Mouse (Mus musculus) embryonic facial prominence, embryonic 13.5 days (tissue): ENCODE results near the gene 4933411K16Rik. TPM values are rescaled to one million over a fixed set of nuclear protein-coding genes. Genes with fewer than 3 reads are reported as not detected.

ENCODE experiments used
- ATAC-seq: fragments of 200-750 bp; cut with Nextera tagmentation; 2 replicates; pipeline ENCODE4 v1.8.0; 2017; ENCODE audit warnings: low read depth; ENCODE audit not compliant: insufficient number of reproducible peaks, insufficient read depth, low FRiP score, low TSS enrichment
- H3K27ac ChIP-seq: fragments of 300-500 bp; sonication (generic); 2 replicates; pipeline ENCODE4 v1.5.1; 2015; ENCODE audit warnings: moderate library complexity, mild to moderate bottlenecking, inconsistent platforms
- H3K27me3 ChIP-seq: fragments of 300-500 bp; sonication (generic); 2 replicates; pipeline ENCODE4 v1.6.1; 2015; ENCODE audit warnings: mild to moderate bottlenecking, inconsistent platforms
- H3K36me3 ChIP-seq: fragments of 300-500 bp; sonication (generic); 2 replicates; pipeline ENCODE4 v1.6.1; 2015; ENCODE audit warnings: mild to moderate bottlenecking, inconsistent platforms
- H3K4me1 ChIP-seq: fragments of 300-500 bp; sonication (generic); 2 replicates; pipeline ENCODE4 v1.6.1; 2015; ENCODE audit warnings: inconsistent platforms
- H3K4me2 ChIP-seq: fragments of 300-500 bp; sonication (generic); 2 replicates; pipeline ENCODE4 v1.6.1; 2015; ENCODE audit warnings: moderate library complexity, mild to moderate bottlenecking, inconsistent platforms
- H3K4me3 ChIP-seq: fragments of 300-500 bp; sonication (generic); 2 replicates; pipeline ENCODE4 v1.5.1; 2015; ENCODE audit warnings: mild to moderate bottlenecking, inconsistent platforms
- H3K9ac ChIP-seq: fragments of 300-500 bp; sonication (generic); 2 replicates; pipeline ENCODE4 v1.6.1; 2015; ENCODE audit warnings: mild to moderate bottlenecking, inconsistent platforms
- H3K9me3 ChIP-seq: fragments of 300-500 bp; sonication (generic); 2 replicates; pipeline ENCODE4 v1.6.1; 2016; ENCODE audit warnings: inconsistent platforms
- WGBS: fragments of 180-500 bp; shearing (Covaris S2); methylation state at CpG from one replicate; pipeline ENCODE4 v1.1.7; 2015; ENCODE audit warnings: mixed read lengths; 5-methylcytosine and 5-hydroxymethylcytosine counted together
- polyA plus RNA-seq: library from polyadenylated mRNA; unstranded; fragments of >200 nt; fragmentation: Nextera tagmentation; extraction: Ambion mirVana; gene quantifications from 2 replicates; pipeline ENCODE4 v1.2.1, GENCODE M21; 2015

4933411K16Rik gene
- polyA plus RNA-seq = not detected in 2 replicates

DNA sequence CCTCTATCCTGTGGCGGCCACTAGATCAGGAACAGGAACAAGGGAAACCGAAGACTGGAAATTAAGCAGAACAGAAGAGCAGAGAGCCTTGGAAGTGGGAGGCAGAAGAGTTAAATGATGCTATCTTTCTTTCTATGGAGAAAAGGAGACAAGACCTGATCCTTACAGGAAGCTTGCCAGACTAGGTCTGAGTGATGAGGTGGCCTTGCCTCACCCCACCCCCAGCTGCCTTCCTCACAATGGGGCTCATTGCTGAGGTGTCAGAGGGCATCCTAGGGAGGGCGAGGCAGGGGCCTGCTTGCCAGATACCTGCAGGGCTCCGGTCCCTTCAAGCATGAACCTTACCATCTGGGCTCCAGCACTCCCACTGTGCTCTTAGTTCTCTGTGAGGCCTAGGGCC, at the start of gene 4933411K16Rik:
TSS of gene 4933411K16Rik (plus strand) at position 301 of the 400 bp plus-strand sequence.
- ATAC-seq = no peak
- 63% methylated on average over 4 of the region's 4 CpGs for WGBS

DNA sequence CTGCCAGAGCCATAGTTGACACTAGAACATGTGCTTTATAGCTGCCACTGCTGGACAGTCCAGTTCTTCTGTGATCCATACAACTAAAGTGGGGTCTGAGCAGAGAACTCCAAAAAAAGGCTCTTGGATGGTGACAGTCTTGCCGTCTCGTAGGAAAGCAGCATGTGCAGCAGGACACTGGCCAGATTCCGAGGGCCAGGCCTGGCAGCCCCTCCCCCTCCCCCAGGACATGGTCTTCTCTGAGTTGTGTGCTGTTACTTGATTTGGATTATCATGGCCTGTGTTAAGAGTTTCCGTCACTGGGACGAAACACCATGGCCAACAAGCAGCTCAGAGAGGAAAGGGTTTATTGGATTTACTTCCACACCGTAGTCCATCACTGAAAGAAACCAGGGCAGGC, 47.8 kb upstream of the 4933411K16Rik start:
- Histone ChIP-seq H3K27me3 (no peaks in the 10 kb centered on the region), H3K4me1 (peaks cover 60% of the 10 kb centered on the region)
- WGBS = 78% methylated on average over 6 of the region's 6 CpGs

More for the DNA sequence above, at the start of gene 4933411K16Rik:
- no peak within 1 kb of the TSS for H3K9ac ChIP-seq
- H3K4me3 ChIP-seq = no peak within 1 kb of the TSS
- H3K27me3 ChIP-seq = no peaks in the 10 kb centered on the region
- H3K36me3 ChIP-seq = no peaks in the 10 kb centered on the region
- H3K9me3 ChIP-seq = no peaks in the 10 kb centered on the region
- H3K4me1 ChIP-seq = no peaks in the 10 kb centered on the region
- no peak within 1 kb of the TSS for H3K4me2 ChIP-seq
- no peak within 1 kb of the TSS for H3K27ac ChIP-seq

DNA sequence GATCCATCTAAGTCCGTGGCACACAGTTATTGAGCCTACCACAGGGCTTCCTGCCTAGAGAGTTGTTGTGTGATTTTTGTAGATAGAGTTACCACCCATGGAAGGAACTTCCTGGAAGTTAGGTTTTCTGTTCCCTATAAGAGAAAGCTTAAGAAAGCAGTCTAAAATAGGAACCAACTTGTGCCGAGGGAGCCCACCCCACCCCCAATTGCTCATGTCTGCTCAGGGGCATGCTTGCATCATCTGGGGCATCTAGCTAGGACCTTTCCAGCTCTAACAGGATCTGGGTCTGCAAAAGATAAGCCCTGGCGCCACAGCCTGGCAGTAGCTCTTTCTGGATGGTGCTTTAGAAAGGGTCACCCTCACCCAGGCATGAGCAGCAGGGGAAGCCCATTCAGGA, 46.4 kb upstream of the 4933411K16Rik start:
- H3K4me1 ChIP-seq = peaks cover 52% of the 10 kb centered on the region
- H3K36me3 ChIP-seq = no peaks in the 10 kb centered on the region
- H3K9ac ChIP-seq = peak overlapping the region; percentile 7; the same call in 1 of the 2 replicates
- H3K27me3 ChIP-seq = no peaks in the 10 kb centered on the region
- 61% methylated on average over 3 of the region's 3 CpGs for WGBS
- H3K9me3 ChIP-seq = no peaks in the 10 kb centered on the region
- no peak for ATAC-seq
- no peak overlapping the region for H3K4me2 ChIP-seq
- H3K27ac ChIP-seq = no peak overlapping the region
- H3K4me3 ChIP-seq = no peak overlapping the region

More for the DNA sequence above, 47.8 kb upstream of the 4933411K16Rik start:
- H3K9me3 ChIP-seq = no peaks in the 10 kb centered on the region
- no peak overlapping the region for H3K4me2 ChIP-seq
- no peak overlapping the region for H3K9ac ChIP-seq
- no peak overlapping the region for H3K27ac ChIP-seq
- ATAC-seq = no peak
- H3K4me3 ChIP-seq = no peak overlapping the region
- H3K36me3 ChIP-seq = no peaks in the 10 kb centered on the region

DNA sequence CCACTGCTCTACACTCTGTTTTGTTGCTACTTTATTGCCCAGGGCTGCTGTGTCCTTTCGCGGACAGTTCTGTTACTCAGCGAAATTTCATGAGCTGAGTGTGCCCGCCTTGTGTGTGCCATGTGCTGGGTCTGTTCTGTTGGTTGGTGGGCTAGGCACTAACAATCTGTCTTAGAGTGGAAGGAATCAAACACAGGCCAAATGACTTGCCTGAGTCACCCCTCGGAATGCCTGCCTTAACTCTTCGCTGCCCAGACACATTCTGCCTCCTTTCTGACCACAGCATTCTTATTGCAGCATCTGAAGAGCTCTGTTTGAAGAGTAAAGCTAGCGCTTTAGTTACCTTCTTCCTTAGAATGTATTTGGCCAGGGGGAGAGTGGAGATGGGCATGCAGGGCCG, 45.5 kb upstream of the 4933411K16Rik start:
- no peak for ATAC-seq
- H3K27me3 ChIP-seq = no peaks in the 10 kb centered on the region
- no peak overlapping the region for H3K4me3 ChIP-seq
- no peaks in the 10 kb centered on the region for H3K36me3 ChIP-seq
- H3K4me2 ChIP-seq = no peak overlapping the region
- no peak overlapping the region for H3K9ac ChIP-seq
- peaks cover 44% of the 10 kb centered on the region for H3K4me1 ChIP-seq
- WGBS = 58% methylated on average over 8 of the region's 8 CpGs
- no peak overlapping the region for H3K27ac ChIP-seq
- no peaks in the 10 kb centered on the region for H3K9me3 ChIP-seq

DNA sequence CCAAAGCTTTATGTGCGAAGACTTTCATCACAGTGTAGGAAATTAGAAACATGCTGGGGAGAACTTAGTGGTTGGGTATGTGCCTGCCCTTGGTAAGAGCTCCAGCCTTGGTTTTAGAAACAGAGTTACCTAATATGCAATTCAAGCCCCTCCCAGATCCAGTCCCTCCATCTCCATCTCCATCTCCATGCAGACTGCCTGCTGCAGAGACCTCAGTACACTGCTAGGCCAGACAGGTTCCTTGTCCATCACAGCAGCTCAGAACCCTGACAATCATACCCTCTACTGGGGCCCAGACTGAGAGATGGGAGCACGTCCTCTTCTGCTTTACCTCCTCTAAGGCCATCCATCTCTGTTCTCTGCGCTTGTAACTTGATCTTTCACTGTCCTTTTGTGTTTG, 43.5 kb upstream of the 4933411K16Rik start:
- H3K27me3 ChIP-seq = no peaks in the 10 kb centered on the region
- no peak for ATAC-seq
- H3K27ac ChIP-seq = peak overlapping the region; percentile 72
- H3K9ac ChIP-seq = no peak overlapping the region
- no peak overlapping the region for H3K4me3 ChIP-seq
- H3K4me2 ChIP-seq = no peak overlapping the region
- WGBS = 40% methylated on average over 3 of the region's 3 CpGs
- no peaks in the 10 kb centered on the region for H3K36me3 ChIP-seq
- H3K4me1 ChIP-seq = peaks cover 42% of the 10 kb centered on the region
- no peaks in the 10 kb centered on the region for H3K9me3 ChIP-seq

DNA sequence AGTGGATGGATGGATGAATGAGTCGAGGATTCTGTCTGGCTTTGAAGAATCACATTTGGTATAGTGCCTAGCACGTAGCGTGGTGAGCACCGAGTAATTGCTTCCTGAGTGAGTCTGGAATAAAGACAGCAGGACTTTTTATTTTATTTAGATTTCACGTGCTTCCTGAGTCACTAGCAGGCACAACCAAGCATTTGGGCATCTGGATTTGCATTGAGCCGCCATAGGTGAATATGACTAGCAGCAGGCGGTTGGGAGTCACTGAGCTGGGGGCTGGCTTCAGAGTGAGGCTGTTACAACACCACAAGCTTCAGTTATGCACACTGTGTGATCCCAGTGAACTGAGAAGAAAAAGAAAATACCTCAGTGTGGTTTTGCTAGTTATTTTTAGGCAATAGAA, 43.0 kb upstream of the 4933411K16Rik start:
- Histone ChIP-seq H3K4me2 (no peak overlapping the region), H3K27ac (peak overlapping the region; percentile 72), H3K9ac (no peak overlapping the region), H3K4me3 (no peak overlapping the region), H3K4me1 (peaks cover 44% of the 10 kb centered on the region), H3K9me3 (no peaks in the 10 kb centered on the region), H3K27me3 (no peaks in the 10 kb centered on the region), H3K36me3 (no peaks in the 10 kb centered on the region)
- WGBS = 38% methylated on average over 7 of the region's 7 CpGs
- ATAC-seq = no peak

DNA sequence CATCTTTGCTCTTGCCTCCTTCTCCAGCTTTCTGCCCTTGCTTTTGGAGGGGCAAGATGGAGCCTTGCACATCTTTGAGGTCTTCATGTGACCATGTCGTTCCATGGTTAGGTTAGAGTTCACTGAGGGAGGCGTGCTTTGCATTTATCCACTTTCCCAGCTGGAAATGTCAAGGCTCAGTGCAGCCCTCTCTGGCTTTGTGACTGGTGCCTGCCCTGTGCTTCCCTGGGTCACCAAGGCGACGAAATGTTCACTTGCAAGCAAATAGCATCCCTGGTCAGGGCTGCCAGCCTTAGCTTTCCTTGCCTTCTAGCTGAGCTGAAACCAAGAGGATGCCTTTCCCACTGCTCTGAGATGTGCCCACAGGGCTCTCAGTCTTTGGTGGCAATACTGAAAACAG, 41.6 kb upstream of the 4933411K16Rik start:
- 68% methylated on average over 4 of the region's 4 CpGs for WGBS
- Histone ChIP-seq H3K9ac (no peak overlapping the region), H3K36me3 (no peaks in the 10 kb centered on the region), H3K9me3 (no peaks in the 10 kb centered on the region), H3K4me1 (peaks cover 43% of the 10 kb centered on the region), H3K27ac (no peak overlapping the region), H3K27me3 (no peaks in the 10 kb centered on the region), H3K4me2 (no peak overlapping the region), H3K4me3 (no peak overlapping the region)
- no peak for ATAC-seq

DNA sequence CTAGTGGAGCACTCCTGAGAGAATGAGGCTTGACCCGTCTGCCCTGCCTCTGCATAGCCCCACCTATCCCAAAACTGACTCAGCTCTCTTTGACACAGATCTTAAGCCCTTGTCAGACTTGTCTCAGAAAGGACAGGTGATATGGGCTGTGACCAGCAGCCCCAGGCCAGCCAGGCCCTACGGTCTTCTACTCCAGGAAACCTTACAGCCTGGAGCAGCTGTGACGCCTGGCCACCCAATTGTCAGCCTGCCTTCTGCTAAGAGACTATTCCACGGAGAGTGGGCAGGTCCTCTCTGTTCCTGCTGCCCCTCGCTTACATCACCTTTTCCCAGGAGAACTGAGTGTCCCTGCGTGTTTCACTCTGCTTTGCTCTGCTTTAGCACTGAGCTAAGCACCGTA, 40.9 kb upstream of the 4933411K16Rik start:
- 74% methylated on average over 7 of the region's 7 CpGs for WGBS
- Histone ChIP-seq H3K36me3 (no peaks in the 10 kb centered on the region), H3K9ac (no peak overlapping the region), H3K4me2 (no peak overlapping the region), H3K27ac (no peak overlapping the region), H3K4me3 (no peak overlapping the region), H3K9me3 (no peaks in the 10 kb centered on the region), H3K4me1 (peaks cover 43% of the 10 kb centered on the region), H3K27me3 (no peaks in the 10 kb centered on the region)
- no peak for ATAC-seq

DNA sequence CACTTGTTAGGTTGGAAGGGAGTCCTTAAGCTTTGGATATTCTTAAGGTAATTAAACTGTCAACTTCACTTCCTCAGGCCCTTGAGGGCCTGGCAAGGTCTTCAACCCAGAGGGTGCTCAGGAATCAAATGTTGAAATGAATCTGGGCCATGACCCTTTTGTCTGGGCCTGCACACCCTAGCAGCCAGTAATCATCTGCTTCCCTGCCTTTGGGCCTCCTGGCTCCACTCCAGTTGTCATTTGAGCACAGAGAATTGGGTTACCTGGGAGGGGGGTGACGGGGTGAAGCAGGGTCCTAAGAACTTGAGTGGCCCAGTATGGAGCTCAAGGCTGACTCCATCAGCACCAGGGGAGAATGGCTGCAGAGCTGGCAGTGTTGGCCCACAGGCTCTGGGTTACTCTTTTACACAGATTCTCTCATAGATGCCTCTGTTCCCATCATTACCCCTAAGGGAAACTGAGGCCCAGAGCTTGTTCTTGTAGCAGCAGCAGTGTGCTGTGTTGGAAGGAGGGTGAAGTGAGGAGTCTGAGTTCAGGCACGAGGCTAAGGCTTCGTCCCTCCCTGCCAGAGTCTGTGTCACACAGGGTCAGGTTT, 37.7 kb upstream of the 4933411K16Rik start:
- Histone ChIP-seq H3K36me3 (no peaks in the 10 kb centered on the region), H3K27ac (peak overlapping the region; percentile 39; the same call in 1 of the 2 replicates), H3K9me3 (no peaks in the 10 kb centered on the region), H3K4me3 (no peak overlapping the region), H3K27me3 (no peaks in the 10 kb centered on the region), H3K4me1 (peaks cover 51% of the 10 kb centered on the region), H3K4me2 (no peak overlapping the region), H3K9ac (no peak overlapping the region)
- ATAC-seq = no peak
- 72% methylated on average over 3 of the region's 3 CpGs for WGBS

DNA sequence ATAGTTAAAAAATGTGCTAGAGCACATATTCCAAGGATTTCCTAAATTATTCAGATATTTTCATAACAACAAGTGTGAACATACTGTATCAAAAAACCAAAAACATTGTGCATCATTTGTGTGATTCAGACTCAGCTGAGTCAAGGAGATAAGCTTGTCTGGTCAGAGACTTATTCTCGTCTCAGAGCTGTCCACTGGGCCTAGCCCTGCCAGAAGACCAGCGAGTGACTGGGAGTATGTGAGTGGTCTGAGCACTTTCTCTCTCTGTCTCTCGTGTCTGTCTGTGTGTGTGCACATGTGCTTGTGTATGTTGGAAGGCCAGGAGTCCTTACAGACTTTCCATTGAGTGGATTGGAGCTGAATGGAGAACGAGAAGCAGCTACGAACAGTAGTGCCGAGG, 37.0 kb upstream of the 4933411K16Rik start:
- Histone ChIP-seq H3K36me3 (no peaks in the 10 kb centered on the region), H3K4me2 (no peak overlapping the region), H3K9me3 (no peaks in the 10 kb centered on the region), H3K4me3 (no peak overlapping the region), H3K9ac (no peak overlapping the region), H3K4me1 (peaks cover 55% of the 10 kb centered on the region), H3K27ac (peak overlapping the region; percentile 76; the same call in 1 of the 2 replicates), H3K27me3 (no peaks in the 10 kb centered on the region)
- ATAC-seq = no peak
- WGBS = 82% methylated on average over 6 of the region's 6 CpGs

DNA sequence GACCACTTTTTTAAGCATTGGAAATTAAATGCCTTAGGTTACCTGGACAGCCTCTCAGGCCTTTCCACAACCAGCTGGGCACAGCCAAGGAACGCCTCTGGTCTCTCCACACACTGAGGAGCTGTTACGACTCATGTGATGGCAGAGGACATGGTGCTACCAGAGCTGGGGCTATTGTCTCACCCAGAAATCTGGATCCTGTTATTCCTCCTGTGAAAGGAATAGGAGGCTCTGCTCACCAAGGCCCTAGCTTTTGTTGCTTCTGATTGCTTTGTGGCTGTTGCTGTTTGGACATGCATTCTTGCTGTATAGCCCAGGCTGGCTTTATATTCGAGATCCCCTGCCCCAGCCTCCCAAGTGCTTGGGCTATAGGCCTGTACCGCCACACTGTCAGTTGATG, 35.8 kb upstream of the 4933411K16Rik start:
- Histone ChIP-seq H3K9ac (0 out of 2 replicates have a peak overlapping the region, but pooled peaks have one; percentile 12), H3K4me2 (no peak overlapping the region), H3K4me3 (no peak overlapping the region), H3K27ac (peak overlapping the region; percentile 76), H3K27me3 (no peaks in the 10 kb centered on the region), H3K9me3 (no peaks in the 10 kb centered on the region), H3K4me1 (peaks cover 54% of the 10 kb centered on the region), H3K36me3 (no peaks in the 10 kb centered on the region)
- no peak for ATAC-seq
- 55% methylated on average over 4 of the region's 4 CpGs for WGBS

DNA sequence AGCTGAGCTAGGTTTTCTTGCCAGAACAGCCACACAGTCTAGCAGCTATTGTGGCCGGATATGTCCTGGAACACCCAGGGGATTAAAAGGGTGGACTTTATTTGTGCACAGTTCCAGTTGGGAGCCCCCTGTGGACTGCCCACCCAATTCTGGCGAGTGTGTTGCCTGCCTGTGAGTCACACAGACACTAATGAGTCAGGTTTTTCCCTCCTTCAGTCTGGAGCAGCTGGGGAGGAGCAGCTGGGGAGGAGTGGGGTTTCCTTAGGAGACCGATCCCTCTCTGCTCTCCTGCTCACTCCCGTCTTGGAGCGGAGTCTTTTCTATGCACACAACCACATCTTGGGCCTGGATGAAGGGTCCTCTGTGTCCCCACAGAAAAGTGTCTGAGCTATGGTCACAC, 35.2 kb upstream of the 4933411K16Rik start:
- 55% methylated on average over 5 of the region's 5 CpGs for WGBS
- H3K36me3 ChIP-seq = no peaks in the 10 kb centered on the region
- peaks cover 60% of the 10 kb centered on the region for H3K4me1 ChIP-seq
- ATAC-seq = no peak
- H3K9me3 ChIP-seq = no peaks in the 10 kb centered on the region
- H3K27ac ChIP-seq = peak overlapping the region; percentile 76
- no peak overlapping the region for H3K4me3 ChIP-seq
- no peaks in the 10 kb centered on the region for H3K27me3 ChIP-seq
- H3K9ac ChIP-seq = peak overlapping the region; percentile 36; the same call in 1 of the 2 replicates
- H3K4me2 ChIP-seq = no peak overlapping the region
